Mouse (Mus musculus): Measurements from ENCODE around the gene Smpdl3b.
"Not testable (repeated sequence)": the region's sequence is repeated elsewhere in the genome, so short reads cannot be mapped to it uniquely, and the experiment has no call there.

DNA sequence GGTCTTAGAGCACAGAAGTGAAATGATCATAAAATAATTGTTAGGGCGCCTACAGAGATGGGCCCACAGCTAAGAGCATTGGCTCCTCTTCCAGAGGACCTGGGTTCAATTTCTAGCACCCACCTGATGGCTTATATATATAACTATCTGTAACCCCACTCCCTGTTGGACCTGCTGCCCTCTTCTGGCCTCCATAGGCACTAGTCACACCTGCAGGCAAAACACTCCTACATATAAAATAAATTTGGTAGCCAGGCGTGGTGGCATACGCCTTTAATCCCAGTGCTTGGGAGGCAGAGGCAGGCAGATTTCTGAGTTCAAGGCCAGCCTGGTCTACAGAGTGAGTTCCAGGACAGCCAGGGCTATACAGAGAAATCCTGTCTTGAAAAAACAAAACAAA lies 6.1 kb upstream of the Smpdl3b start:
- not testable (repeated sequence) for TF ChIP-seq CTCF (IDR thresholded peaks at IDR 0.05; ENCODE audit: low read depth, low read length); GATA1 (IDR thresholded peaks at IDR 0.05; ENCODE audit: borderline replicate concordance, low read length)
